Mouse (Mus musculus): Measurements from ENCODE around the gene Astn1.

The Astn1 gene

DNA sequence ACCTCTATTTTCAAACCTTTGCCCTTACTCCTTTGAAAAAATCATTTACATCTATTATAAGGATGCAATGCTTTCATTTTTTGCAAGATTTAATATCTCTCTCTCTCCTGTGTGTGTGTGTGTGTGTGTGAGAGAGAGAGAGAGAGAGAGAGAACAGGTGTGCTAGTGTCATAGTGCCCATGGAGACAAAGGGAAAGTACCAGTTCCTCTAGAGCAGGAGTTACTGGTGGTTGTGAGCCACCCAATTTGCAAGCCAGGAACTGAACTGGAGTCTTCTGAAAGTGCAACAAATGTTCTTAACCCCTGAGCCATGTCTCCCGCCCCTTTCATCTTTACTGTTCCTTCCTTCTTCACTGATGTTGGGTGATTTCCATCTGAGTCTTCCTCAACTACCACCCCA, 253.1 kb downstream of the Astn1 start:
- DNase-seq (ENCODE audit: low spot score in 2 of 2) = no peak

DNA sequence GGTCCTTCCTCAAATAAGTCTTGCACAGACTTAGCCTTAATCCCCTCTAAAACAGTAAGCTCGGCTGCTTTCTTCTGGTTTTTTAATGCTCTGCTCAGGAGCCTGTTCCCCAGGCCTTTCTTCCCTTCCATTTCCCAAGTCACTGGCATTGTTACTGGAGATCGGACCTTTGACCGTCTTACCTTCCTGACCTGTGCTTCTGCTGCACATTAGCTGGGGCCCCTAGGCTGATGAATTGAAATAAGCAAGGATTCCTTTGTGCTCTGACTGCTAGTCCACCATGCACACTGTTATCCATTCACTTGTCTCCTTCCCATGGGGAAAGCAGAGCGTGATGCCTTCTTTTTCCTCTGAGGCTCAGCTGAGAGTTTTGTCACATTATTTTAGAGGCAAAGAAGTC, 255.9 kb downstream of the Astn1 start:
- DNase-seq (ENCODE audit: low spot score in 2 of 2) = no peak

DNA sequence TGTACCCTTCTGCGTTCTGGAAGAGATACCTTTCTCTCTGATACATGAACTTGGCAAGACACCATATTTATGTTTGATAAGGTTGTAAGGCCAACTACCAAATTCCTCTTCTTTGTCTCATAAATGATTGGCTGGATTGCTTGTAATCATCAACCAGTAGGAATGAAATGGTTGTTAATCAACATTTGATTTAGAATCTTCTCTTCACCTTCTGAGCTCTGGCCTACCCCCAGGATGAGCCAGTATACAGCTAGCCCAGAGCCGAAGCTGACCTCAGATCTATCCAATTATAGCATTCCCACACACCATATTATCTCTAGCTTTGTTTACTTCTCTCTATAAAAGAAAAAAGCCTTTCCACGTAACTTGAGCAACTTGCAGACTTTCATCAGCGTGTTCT, 270.9 kb downstream of the Astn1 start:
- DNase-seq (ENCODE audit: low spot score in 2 of 2) = no peak

DNA sequence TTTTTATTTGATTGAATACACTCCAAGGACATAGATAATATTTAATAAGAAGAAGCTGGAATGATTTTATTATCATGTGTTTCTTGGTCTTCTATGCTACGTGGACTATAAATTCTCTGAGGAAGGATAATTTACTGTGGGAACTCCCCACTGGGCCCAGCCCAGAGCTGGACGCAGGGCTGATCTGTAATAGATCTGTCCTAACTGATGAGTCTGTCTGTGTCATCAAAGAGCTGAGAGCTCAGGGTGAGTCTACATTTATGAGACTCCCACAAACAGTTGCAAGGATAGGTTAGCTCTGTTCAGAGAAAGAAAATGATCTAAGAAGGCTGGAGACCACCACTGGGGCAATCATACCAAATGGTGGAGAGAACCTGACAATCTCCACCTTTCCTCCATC, 271.4 kb downstream of the Astn1 start:
- no peak for DNase-seq (ENCODE audit: low spot score in 2 of 2)

DNA sequence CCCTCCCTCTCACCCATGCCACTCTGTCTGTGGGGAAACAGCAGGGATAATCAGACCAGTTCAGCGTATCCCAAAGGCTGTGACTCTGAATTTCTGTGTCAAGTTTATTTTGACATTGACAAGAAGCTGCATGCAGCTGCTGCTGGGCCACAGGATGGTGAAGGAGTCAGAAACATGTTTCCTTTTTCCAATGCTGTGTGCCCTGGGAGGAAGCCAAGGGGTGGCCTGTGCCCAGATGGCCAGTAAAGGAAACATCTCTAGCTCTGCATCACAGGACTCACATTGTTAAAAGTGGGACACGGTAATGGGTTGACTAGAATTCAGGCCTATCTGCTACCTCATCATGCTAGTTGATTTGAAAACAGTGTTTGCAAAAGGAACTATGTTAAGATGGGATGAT, 279.2 kb downstream of the Astn1 start:
- peak in 1 of 2 experiments; percentile 41 for DNase-seq (ENCODE audit: low spot score in 2 of 2)

DNA sequence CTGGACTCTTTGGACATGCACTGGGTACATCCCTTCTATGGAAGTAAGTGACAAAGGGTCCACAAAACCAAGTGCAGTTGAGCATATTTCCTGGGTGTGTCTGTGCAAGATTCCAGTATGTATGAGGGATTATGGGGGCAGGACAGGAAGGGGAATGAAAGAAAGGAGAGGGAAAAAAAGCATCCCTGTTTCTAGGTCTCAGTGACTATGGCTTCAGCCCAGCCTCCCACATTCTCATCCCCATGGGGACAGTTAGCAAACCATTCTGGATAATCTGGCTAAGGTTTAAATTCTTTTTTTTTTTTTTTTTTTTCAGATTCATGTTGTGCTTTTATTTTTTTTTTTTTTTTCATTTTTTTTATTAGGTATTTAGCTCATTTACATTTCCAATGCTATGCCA, 280.2 kb downstream of the Astn1 start:
- DNase-seq (ENCODE audit: low spot score in 2 of 2) = no peak

DNA sequence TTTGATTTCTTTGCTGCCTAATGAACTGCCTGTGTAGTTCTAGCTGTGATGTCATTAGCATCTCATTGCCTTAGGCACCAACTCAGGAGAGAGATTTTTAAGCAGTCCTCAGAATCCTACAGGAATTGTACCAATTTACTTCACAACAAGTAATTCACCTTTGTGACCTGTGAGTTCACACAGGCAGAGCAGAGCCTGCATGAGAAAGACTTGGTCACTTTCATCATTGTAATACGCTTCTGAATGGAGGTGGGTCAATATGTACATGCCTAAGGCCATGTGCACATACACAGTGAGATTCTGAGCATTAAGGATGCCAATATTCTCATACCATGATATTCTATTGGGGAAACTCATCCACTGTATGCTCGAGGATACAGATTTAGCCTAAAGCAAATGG, 290.7 kb downstream of the Astn1 start:
- DNase-seq (ENCODE audit: low spot score in 2 of 2) = no peak

DNA sequence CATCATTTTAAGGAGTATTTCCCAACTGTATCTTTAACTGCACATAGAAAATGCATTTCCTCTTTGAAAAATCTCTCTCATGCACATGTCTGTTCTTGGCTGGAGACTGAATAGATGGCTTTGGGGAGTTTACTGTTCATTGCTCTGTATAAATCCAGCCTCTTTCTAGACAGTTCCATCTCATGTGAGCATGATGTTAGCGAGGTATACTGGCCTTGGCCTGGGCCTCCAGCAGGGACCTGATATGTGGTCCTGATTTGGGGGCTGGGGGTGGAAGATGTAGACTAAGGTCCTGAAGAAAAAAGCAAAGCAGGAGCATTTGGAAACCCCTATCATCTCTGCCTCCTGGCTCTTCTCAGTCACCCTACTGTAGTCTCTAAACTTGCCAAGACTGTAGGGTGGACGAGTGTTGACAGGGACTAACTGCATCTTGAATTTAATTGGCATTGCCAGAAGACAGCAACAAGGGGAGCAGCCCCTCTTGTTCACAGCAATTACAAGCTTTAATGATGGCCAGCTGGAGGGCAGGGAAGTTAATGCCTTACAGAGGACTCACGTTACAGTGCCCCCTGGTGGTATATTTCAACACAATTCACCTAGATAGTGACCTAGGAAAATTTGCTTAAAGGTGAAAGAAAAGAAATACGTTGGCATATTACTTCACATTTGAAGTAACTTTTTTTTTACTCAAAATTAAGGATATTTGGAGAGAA, 291.9 kb downstream of the Astn1 start:
- peak in 1 of 2 experiments; percentile 42 for DNase-seq (ENCODE audit: low spot score in 2 of 2)

DNA sequence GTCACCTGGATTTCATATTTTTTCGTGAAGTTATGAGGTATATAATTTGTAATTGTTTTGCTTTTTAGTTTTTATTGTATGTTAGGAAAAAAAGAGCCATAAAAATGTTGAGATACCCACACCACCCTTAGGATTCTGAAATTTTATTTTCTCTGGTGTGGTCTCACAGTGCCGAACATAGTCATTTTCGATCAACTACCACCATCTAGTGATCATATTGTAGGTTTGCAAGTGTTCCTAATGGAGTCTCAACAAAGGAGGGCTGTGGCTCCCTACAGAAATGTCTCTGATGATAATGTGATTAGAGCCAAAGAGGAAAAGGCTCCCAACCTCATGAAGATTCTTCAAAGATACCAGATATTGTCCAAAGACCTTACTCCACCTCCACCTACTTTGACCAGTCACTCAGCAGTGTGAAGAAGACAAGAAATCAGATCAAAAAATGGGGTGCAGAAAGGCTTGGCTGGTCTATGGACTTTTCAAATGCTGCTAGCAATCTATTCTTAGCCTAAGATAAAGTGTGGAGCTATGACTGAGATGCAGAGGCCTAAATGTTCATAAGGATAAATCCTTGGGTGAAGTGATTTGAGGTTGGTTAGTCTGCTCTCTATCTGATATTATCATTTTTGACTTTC, 292.6 kb downstream of the Astn1 start:
- DNase-seq (ENCODE audit: low spot score in 2 of 2) = no peak

DNA sequence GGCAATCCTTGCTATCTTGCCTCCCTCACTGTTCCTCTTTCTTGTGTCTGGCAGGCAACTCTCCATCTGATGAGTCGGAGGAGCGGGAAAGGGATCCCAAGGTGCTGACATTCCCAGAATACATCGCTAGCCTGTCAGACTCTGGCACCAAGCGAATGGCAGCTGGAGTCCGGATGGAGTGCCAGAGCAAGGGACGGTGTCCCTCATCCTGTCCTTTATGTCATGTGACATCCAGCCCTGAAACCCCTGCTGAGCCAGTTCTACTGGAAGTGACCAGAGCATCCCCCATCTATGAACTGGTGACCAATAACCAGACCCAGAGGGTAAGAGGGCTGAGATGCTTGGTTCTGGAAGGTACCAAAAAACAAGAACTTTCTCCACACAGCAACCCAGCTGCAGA, 294.9 kb downstream of the Astn1 start:
- no peak for DNase-seq (ENCODE audit: low spot score in 2 of 2)

DNA sequence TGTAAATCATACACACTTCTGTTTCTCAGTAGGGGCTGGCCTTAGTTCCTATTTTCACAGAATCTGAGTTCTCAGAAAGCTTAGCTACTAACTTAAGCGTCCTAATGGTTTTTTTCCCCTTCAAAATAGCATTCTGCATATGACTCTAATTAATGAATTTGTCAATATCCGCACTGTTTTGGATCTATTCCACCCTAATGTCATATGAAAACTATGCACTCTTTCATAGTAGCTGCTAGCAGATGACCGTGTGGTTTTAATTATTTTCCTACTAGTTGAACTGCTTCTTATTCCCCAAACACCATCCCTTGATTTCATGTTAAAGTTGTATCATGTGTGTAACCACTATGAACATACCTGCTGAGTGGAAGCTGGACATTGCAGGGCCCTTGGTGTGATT, 303.9 kb downstream of the Astn1 start:
- DNase-seq (ENCODE audit: low spot score in 2 of 2) = no peak

DNA sequence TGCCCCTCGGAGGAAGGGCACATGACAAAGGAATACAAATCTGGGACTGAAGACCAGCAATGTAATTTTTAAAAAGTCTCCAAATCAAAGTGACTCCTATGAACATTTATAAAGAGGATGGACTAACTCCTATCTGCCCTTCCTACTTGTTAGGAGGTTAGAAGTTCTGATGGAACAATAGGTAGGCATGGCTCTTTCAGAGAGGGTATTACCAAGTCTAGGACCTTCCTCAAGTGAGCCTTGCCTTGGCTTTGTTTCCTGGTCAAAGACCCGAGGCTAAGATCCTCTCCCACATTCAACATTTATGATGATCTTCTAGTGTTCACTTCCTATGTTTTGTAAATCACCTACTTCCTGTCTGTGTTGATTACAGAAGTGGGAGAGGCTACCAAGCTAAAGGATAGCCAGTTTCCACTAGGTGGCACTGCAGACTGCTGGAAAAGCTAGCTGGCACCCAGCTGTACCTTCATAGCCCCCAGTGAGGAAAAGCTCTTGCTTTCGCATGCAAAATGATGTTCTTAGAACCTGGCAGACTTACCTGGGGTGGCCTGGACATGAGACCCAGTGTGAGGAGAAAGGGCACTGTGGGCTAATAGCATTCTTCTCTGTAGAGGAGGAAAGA, 308.0 kb downstream of the Astn1 start:
- DNase-seq (ENCODE audit: low spot score in 2 of 2) = peak; percentile 71 to 72

DNA sequence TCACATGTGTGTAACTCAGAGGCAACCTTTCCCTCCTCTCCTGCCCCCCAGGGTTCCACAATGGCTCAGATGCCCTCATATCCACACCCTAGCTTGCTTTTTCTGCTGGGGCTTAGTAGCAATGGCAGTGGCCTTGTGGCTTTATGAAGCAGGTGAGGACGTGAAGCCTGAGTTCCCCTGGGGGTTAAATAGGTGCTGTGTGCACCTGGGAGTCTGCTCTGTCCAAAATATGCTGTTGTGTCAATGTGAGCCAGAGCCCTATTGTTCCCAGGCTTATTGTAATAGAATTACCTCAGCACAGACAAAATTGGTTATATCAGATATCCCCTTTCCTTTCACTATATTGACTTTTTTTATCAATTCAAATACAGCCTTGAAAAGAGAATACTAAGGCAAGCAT, 325.7 kb downstream of the Astn1 start:
- DNase-seq (ENCODE audit: low spot score in 2 of 2) = no peak

DNA sequence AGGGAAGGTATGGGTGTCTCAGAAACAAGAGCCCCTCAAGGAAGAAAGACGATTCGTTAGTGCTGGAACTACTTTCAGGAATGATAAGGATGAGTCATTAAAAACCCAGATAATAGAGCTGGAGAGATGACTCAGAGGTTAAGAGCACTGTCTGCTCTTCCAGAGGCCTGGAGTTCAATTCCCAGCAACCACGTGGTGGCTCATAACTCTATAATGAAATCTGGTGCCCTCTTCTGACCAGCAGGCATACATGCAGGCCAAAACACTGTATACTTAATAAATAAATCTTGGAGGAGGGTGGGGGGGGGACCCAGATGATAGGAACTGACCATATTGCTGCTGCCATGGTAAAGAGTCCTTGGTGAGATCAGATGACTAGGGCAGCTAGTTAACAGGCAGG, 335.4 kb downstream of the Astn1 start:
- DNase-seq (ENCODE audit: low spot score in 2 of 2) = no peak

DNA sequence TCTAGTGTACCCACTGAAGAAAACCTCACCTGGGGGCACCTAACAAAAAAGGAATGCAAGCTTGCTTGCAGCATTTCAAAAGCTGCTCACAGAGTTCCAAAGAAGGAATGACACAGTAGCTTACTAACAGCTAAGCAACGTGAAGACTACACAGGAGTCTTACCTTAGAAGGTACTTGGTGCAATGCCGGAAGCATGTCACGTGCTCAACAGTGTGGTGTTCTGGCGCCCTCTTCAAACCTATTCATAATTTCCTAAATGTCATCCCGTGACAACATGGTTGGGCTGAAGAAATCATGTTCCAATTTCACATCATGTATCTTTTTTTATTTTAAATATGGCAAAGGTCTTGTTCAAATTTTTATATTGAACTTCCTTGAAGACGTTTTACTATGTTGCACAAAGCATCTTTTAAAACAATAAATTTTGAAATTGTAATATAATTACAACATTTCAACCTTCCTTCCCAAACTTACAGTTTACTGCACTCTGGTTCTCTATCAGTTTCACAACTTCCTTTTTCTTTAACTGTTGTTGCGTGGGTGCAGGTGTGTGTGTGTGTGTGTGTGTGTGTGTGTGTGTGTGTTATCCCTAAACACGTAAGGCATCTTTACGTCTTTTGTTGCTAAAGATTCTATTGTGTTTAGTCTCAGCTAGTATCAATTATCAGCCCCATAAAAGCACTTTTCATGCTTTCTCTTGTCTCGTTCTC, 335.9 kb downstream of the Astn1 start:
- DNase-seq (ENCODE audit: low spot score in 2 of 2) = no peak

DNA sequence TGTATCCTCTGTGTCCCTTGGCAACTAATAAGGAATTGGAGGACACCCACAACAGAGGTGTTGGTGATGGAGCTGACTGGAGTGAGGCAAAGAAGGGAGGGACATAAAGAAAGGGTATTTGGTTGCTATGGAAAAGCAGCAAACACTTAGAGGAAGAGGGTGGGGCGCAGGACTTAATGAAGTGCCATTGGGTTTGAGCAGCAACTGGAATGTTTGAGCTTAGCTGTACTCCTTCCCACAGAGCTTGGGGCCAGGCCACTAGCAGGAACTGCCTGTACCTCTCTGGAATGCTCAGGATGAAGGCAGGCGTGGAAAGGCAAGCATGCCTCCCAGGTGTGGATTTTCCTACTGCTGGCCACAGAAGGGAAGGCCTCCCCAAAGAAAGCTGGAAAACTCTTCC, 337.2 kb downstream of the Astn1 start:
- no peak for DNase-seq (ENCODE audit: low spot score in 2 of 2)

DNA sequence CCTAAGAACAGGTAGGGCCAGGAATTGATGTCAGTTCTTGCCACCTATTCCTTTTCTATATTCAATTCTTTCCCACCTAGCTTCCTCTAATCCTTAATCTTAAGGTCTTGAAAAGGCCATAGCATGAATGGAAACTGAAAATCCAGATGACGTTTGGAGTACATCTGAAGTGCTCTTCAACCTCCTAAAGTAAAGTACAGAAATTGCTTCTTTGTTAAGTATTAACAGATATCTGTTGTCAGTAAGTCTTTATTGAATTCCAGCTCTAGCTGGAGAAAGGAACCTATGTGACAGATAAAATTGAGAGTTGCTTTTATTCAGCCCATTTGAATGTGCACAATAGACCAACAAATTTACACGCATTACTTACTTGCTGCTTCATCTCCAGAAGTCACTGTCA, 338.1 kb downstream of the Astn1 start:
- no peak for DNase-seq (ENCODE audit: low spot score in 2 of 2)

DNA sequence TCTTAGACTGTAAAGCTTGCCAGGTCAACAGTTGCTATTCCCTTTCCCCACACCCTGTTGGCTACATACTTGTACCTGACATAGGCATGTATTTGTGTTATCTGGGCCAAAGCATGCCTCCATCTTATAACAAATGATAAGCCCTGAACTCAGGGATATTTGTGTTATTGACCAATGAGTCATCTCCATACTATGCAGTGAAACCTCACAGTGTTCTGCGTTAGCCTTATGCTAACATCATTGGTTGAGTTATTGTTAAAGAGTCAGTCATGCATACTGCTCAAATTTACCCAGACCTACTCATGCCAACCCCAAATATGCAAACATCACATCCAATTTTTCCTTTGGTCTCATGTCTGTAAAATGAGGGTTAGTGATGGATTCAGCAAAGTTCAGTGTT, 339.3 kb downstream of the Astn1 start:
- no peak for DNase-seq (ENCODE audit: low spot score in 2 of 2)

DNA sequence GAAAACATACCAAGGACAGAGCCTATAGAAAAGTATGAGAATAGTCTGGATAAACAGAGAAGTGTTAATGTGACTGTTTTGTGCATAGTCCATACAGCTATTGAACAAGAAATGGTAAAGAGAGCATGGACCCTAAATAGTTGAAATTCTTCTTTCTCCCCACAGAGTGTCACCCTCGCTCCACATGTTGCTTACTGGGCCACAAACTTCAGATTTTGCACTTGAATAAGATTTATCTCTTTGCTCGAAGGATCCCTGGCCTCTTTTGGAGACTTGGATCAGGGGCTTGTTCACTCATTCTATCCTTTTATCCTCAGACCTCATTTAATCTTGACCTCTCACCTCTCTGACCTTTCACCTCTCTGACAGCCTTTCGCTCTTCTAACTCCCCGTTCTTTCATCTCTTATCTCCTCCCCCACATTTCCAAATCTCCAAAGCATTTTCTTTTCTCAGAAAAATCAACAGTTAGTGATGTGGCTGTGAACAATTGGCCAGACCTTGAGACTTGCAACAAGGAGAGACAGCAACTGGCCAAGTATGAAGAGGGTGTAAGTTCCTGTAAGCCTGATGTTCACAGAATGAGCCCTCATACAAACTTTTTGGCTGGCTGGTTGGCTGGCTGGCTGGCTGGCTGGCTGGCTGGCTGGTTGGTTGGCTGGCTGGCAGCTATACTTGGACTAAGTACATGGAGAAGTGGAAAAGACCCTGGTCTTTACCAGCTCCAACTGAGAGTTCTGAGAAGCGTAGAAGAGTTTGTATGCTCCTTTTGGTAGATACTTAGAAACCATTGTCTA, 351.4 kb downstream of the Astn1 start:
- peak; percentile 34 to 70 for DNase-seq (ENCODE audit: low spot score in 2 of 2)

DNA sequence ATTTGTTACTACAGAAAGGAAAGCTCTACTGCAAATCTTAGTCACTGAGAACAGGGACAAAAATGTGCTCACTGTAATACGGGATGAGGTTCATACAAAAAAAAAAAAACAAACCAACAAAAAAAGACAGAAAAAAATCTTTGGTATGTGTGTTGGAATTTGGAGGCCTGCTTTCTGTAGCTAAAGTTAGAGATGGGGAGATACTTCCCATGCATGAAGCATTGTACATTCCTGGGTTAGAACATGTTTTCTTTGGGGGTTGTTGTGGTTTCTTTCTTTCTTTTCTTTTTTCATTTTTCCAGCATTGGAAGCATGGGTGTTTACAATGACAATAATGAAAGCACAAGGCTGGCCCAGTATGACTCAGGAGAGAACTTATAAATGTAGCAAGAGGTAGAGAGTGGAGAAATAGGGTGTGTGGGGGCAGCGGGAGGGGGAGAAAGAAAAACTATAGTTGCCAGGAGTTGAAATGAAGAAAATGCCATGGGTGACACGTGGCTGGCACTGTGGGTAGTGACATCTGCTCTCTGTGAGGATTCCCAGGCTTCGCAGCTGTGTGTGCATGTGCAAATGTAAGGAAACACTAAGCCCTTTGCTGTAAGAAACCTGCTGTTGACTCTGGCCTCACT, 370.9 kb downstream of the Astn1 start:
- peak in 1 of 2 experiments; percentile 51 for DNase-seq (ENCODE audit: low spot score in 2 of 2)

Data from right cerebral cortex, postnatal 10 days (tissue).